Mouse (Mus musculus) cortical plate, adult 2 months (tissue): ENCODE measurements at regions not wholly inside any gene's neighbourhood (a gene's known extent, or its start where the extent isn't known, plus 50 kb on each side); places are given as distances from the start of the nearest gene placed in this dataset.

Experiments used
- CTCF ChIP-seq: fragments of 200-500 bp; IDR thresholded peaks from 2 replicates; pipeline ENCODE4 v1.5.1; 2011; ENCODE audit warnings: mild to moderate bottlenecking, control low read depth, low read length; ENCODE audit not compliant: insufficient read depth; ENCODE audit errors: extremely low read depth
- POLR2A ChIP-seq: fragments of 200-500 bp; IDR thresholded peaks from 2 replicates; pipeline ENCODE4 v1.6.1; 2011; ENCODE audit warnings: mild to moderate bottlenecking, low read length, control low read depth; ENCODE audit not compliant: insufficient read depth; ENCODE audit errors: extremely low read depth

DNA sequence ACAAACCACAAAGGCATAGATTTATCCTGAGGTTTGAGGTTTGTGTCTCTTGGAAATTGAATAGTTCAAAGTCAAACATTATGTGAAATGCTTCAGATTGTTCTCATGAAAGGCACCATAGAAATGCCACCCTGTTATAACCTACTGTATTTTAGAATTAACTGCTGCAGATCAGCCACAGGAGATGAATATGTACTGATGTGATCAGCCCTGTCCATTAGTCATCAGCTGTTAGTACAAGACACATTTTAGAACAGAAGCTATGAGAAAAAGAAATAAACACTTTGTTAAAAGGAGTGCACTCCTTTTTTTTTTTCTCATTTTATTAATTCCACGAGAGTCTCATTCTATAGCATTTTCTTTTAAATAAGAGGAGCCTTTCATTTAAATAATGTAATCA lies 1231.0 kb upstream of the Nr2f1 start:
- TF ChIP-seq CTCF (no peak), POLR2A (no peak)
